Mouse (Mus musculus) hindbrain, postnatal 0 days (tissue): Measurements from ENCODE around the gene Nck1. TPM values are rescaled to one million over a fixed set of nuclear protein-coding genes. Genes with fewer than 3 reads are reported as not detected.

Source experiments
- ATAC-seq: fragments of 200-750 bp; cut with Nextera tagmentation; 2 replicates; pipeline ENCODE4 v1.8.0; 2017; ENCODE audit warnings: mild to moderate bottlenecking, moderate TSS enrichment, moderate library complexity
- DNase-seq: peaks from one replicate; pipeline ENCODE4 v3.0.0-alpha.2; 2015; ENCODE audit warnings: low spot score
- H3K27ac ChIP-seq: fragments of 300-500 bp; sonication (generic); 2 replicates; pipeline ENCODE4 v1.5.1; 2014; ENCODE audit warnings: mild to moderate bottlenecking
- H3K27me3 ChIP-seq: fragments of 300-500 bp; sonication (generic); 2 replicates; pipeline ENCODE4 v1.6.1; 2014; ENCODE audit warnings: low read length, mixed read lengths; ENCODE audit not compliant: insufficient read depth
- H3K36me3 ChIP-seq: fragments of 300-500 bp; sonication (generic); 2 replicates; pipeline ENCODE4 v1.6.1; 2014; ENCODE audit warnings: low read length, mixed read lengths; ENCODE audit not compliant: insufficient read depth
- H3K4me1 ChIP-seq: fragments of 300-500 bp; sonication (generic); 2 replicates; pipeline ENCODE4 v1.6.1; 2014; ENCODE audit warnings: antibody characterized with exemption, low read length, mixed read lengths; ENCODE audit not compliant: insufficient read depth
- H3K4me2 ChIP-seq: fragments of 300-500 bp; sonication (generic); 2 replicates; pipeline ENCODE4 v1.6.1; 2014; ENCODE audit warnings: low read depth, mild to moderate bottlenecking, low read length, moderate library complexity, mixed read lengths
- H3K4me3 ChIP-seq: fragments of 300-500 bp; sonication (generic); 2 replicates; pipeline ENCODE4 v1.5.1; 2014; ENCODE audit warnings: low read length
- H3K9ac ChIP-seq: fragments of 300-500 bp; sonication (generic); replicated peaks from 2 replicates; pipeline ENCODE4 v1.6.1; 2014; ENCODE audit warnings: mild to moderate bottlenecking, low read length, moderate library complexity, mixed read lengths
- H3K9me3 ChIP-seq: fragments of 300-500 bp; sonication (generic); 2 replicates; pipeline ENCODE4 v1.6.1; 2016; ENCODE audit warnings: low read length, mixed read lengths
- CTCF ChIP-seq: IDR thresholded peaks from 2 replicates; pipeline ENCODE4 v1.5.1; 2016; ENCODE audit warnings: antibody characterized with exemption, control low read depth, low read depth
- WGBS: fragments of 180-500 bp; shearing (Covaris S2); extraction: QIAGEN DNeasy Blood & Tissue Kit; methylation state at CpG from one replicate; pipeline ENCODE4 v1.1.7; 2014; 5-methylcytosine and 5-hydroxymethylcytosine counted together
- polyA plus RNA-seq: library from polyadenylated mRNA; unstranded; fragments of >200 nt; fragmentation: Nextera tagmentation; extraction: Ambion mirVana; gene quantifications from 2 replicates; pipeline ENCODE4 v1.2.1, GENCODE M21; 2015
- total RNA-seq: library from RNA; depleted of rRNA; stranded (reverse); fragments of >200 nt; gene quantifications from 2 replicates; pipeline ENCODE4 v1.2.3, GENCODE M21; 2014

Gene Nck1
- total and polyA plus RNA-seq, 2 experiments from 2014 or later: 10.6 to 38.3 TPM

DNA sequence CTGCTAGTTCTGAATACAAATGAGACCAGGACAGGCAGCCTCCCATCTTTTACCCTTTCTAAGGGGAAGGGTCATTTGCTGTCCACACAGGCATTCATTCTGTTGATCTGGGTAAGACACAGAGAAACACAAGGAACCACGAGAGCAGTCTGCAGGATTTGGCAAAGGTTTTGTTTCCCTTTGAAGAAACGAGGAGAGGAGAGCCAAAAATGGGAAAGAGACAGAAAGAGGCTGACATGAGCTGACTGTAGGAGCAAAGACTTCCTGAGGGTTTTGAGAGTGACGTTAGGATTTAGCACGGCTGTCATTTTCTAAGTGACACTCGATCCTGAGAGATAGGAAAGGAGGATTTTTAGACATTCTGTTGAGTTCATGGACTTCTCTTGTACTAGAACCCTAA, 28.0 kb upstream of the Nck1 start:
- no peaks in the 10 kb centered on the region for H3K36me3 ChIP-seq
- TF ChIP-seq CTCF: no peak
- no peaks in the 10 kb centered on the region for H3K27me3 ChIP-seq
- no peak overlapping the region for H3K9ac ChIP-seq
- H3K4me1 ChIP-seq: no peaks in the 10 kb centered on the region
- peak; percentile 30 for DNase-seq
- WGBS: 23% methylated on average over 5 of the region's 5 CpGs
- H3K4me2 ChIP-seq: no peak overlapping the region
- no peaks in the 10 kb centered on the region for H3K9me3 ChIP-seq
- H3K4me3 ChIP-seq: no peak overlapping the region
- H3K27ac ChIP-seq: no peak overlapping the region
- no peak for ATAC-seq

DNA sequence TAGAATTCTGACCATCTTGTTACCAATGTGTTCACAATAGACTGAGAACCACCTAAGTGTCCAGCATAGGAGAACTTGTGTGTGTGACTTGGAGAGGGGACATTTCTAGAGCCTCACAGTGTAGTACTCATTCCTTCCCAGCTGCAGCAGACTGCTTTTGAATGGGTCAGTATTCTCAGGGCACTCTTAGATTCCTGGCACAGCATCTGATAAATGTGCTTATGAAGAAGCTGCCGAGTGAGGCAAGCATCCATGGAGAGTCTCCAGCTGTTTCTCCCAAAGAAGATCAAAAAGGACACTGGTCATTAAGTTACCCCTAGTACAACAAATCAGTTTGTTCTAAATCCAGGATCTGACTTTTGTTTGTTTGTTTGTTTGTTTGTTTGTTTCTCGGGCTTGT, 27.4 kb upstream of the Nck1 start:
- Histone ChIP-seq H3K27me3 (no peaks in the 10 kb centered on the region), H3K4me3 (no peak overlapping the region), H3K9ac (no peak overlapping the region), H3K4me1 (no peaks in the 10 kb centered on the region), H3K36me3 (no peaks in the 10 kb centered on the region), H3K4me2 (no peak overlapping the region), H3K9me3 (no peaks in the 10 kb centered on the region), H3K27ac (no peak overlapping the region)
- DNase-seq (peak; percentile 47), ATAC-seq (no peak)
- 52% methylated on average over 2 of the region's 2 CpGs for WGBS
- TF ChIP-seq CTCF: no peak

DNA sequence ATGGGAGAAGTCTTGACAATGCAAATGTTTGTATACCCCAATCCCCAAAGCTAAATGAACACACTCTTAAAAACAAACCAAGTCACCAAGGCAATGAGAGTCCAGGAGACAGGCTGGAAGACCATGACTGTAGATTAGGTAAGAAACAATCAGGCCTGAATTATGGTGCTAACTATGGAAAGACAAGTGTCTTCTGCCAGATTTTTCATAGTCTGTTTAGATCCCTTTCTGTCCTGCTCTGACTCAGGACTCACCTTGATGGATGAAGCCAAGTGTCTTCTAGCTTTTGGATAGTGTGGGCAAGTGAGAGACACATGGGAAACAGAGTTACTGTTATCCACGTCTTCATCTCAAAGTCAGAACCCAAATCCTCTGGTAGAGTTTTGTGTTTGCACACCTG, 25.6 kb upstream of the Nck1 start:
- H3K36me3 ChIP-seq: no peaks in the 10 kb centered on the region
- H3K4me2 ChIP-seq: peak overlapping the region; percentile 85
- WGBS: 79% methylated on average over 1 of the region's 1 CpGs
- no peaks in the 10 kb centered on the region for H3K9me3 ChIP-seq
- ATAC-seq: no peak
- H3K4me1 ChIP-seq: no peaks in the 10 kb centered on the region
- no peaks in the 10 kb centered on the region for H3K27me3 ChIP-seq
- peak overlapping the region; percentile 85; the same call in 1 of the 2 replicates for H3K27ac ChIP-seq
- peak overlapping the region; percentile 77; the same call in 1 of the 2 replicates for H3K9ac ChIP-seq
- no peak for DNase-seq
- peak overlapping the region; percentile 73 for H3K4me3 ChIP-seq
- no peak for TF ChIP-seq CTCF

DNA sequence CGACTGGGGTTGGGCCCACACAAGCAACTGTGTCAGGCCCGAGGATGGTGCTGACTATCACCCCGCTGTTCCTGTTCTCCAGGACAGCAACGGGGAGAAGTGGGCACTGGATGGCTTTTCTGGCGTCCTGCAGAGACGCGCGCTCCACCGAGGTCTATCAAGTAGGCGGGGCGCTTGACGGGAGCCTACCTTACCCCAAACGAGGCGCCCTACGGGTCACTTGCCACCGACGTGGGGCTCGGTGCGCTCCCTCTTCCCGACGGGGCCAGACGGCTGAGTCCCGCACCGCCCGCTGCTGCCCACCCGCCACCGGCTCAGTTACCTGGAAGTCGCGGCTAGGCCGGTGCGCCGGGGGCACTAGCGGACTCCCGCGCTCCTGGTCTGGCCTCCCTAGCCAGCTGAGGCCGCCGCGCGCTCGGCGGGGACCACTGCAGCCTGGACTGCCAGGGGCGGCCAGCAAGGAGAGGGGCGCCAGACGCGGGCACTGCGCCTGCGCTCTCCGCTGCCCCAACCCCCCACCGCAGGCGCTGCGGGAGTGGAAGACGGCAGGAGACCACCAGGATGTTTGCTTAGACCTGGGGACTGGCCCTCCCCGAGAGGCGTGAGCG, 24.8 kb upstream of the Nck1 start, which contains the start of gene Slc35g2:
Gene Slc35g2, minus strand, starts transcription at position 465 of the 608 bp plus-strand sequence.
- peak; percentile 85 for DNase-seq
- Histone ChIP-seq H3K27me3 (no peaks in the 10 kb centered on the region), H3K4me1 (no peaks in the 10 kb centered on the region), H3K27ac (peak within 1 kb of the TSS; percentile 85), H3K36me3 (no peaks in the 10 kb centered on the region), H3K9me3 (no peaks in the 10 kb centered on the region), H3K9ac (peak within 1 kb of the TSS; percentile 77), H3K4me2 (peak within 1 kb of the TSS; percentile 85), H3K4me3 (peak within 1 kb of the TSS; percentile 73)
- peak; percentile 92 for ATAC-seq
- peak; percentile 34 for TF ChIP-seq CTCF
- under 1% methylated on average over 51 of the region's 55 CpGs for WGBS

DNA sequence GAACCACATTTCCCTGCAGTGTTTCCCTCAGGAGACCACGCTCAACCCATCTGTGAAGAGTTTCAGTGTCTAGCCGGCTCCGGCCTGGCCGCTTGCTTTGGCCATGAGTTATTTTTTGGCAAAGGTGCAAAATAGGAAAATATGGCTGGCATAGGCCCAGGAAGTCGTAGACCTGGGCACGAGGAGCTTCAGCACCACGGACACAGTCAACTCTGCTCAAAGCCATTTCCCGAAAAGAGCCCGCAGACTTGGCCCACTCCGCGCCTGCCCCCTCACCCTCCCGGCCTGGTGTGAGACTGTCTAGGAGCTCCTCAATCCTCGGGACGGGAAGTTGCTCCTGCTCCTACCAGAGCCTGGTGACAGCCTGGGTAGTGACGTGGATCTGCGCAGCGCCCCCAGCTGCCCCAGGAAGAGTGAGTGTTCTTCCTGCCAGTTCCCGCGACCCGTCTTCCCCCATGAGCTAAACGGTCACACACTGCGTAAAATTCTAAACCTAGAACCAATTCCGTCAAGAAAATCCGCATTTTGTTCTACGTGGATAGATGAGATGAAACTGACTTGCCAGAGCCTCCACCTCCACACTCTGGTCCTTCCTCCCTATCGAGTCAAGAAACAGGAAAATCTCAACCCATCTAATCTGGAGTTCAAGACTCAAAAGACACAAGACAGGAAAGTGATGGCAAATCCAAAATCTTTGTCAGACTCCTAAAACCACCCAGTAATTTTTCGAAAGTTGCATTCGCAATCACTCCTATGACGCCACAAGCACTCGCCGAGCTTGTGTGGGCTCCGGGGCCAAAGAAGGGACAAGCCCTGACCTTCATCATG, 24.1 kb upstream of the Nck1 start:
- 7% methylated on average over 32 of the region's 32 CpGs for WGBS
- peak overlapping the region; percentile 85 for H3K4me2 ChIP-seq
- peak; percentile 54 for TF ChIP-seq CTCF
- H3K27me3 ChIP-seq: no peaks in the 10 kb centered on the region
- no peaks in the 10 kb centered on the region for H3K36me3 ChIP-seq
- DNase-seq (peak; percentile 78), ATAC-seq (peak; percentile 80)
- H3K4me1 ChIP-seq: no peaks in the 10 kb centered on the region
- H3K9ac ChIP-seq: peak overlapping the region; percentile 77
- peak overlapping the region; percentile 85 for H3K27ac ChIP-seq
- peak overlapping the region; percentile 73 for H3K4me3 ChIP-seq
- H3K9me3 ChIP-seq: no peaks in the 10 kb centered on the region

DNA sequence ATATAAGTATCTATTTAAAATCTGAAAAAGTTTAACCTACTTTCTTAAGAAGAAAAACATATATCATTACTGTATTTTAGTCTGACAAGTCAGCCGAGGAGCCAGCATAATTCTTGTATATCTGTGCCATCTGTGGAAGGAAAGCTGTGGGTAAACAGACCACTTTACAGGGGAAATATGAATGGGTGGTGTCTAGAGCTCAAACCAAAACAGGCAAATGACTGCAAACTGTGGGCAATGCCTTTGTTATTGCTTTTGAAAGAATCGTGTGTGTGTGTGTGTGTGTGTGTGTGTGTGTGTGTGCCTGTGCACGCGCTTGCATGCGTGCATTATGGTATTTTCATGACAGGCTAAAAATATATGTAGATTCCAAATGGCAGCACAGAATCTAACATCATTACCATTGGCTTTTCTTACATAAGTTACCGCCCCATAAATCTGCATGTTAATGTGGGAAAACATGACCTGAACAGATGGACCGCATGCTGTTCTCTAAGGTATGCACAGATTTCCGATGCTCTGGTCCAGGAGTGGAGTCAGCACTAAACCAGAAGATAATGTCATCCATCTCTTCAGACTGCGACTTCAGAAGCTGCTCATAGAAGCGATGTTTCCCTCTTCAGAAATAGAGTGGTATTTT, 14.4 kb upstream of the Nck1 start:
- no peak for ATAC-seq
- WGBS: 78% methylated on average over 10 of the region's 10 CpGs
- DNase-seq: peak; percentile 48

More for the DNA sequence above, 14.4 kb upstream of the Nck1 start:
- Histone ChIP-seq H3K4me3 (no peak overlapping the region), H3K27me3 (no peaks in the 10 kb centered on the region), H3K4me2 (no peak overlapping the region), H3K27ac (no peak overlapping the region), H3K9me3 (no peaks in the 10 kb centered on the region), H3K4me1 (no peaks in the 10 kb centered on the region), H3K36me3 (no peaks in the 10 kb centered on the region), H3K9ac (no peak overlapping the region)
- no peak for TF ChIP-seq CTCF
